Mouse (Mus musculus): ENCODE measurements at regions not wholly inside any gene's neighbourhood (a gene's known extent, or its start where the extent isn't known, plus 50 kb on each side); places are given as distances from the start of the nearest gene placed in this dataset.

GRCm38 (mm10) chr15:61441012-61441411, 518.2 kb upstream of the A1bg start:
- no peak overlapping the region for H3K4me3 ChIP-seq (ENCODE audit: low read depth, low read length)
- WGBS = 77% methylated on average over 2 of the region's 2 CpGs
- H3K27ac ChIP-seq (ENCODE audit: low read depth) = no peak overlapping the region
- no peaks in the 10 kb centered on the region for H3K36me3 ChIP-seq (replicated peaks; ENCODE audit: control insufficient read depth, insufficient read depth, low read length)
- no peaks in the 10 kb centered on the region for H3K27me3 ChIP-seq (ENCODE audit: control insufficient read depth, insufficient read depth, low read length)
- no peaks in the 10 kb centered on the region for H3K9me3 ChIP-seq (replicated peaks; ENCODE audit: control insufficient read depth, low read length)
- no peak overlapping the region for H3K4me2 ChIP-seq (ENCODE audit: low read depth, low read length)
- no peak for TF ChIP-seq EP300 (IDR thresholded peaks at IDR 0.05; ENCODE audit: low read depth)
- no peak for TF ChIP-seq CTCF (IDR thresholded peaks at IDR 0.05; ENCODE audit: low read depth)
- ATAC-seq (ENCODE audit: insufficient read depth, low read depth) (no peak), DNase-seq (ENCODE audit: low spot score) (no peak)
- no peaks in the 10 kb centered on the region for H3K4me1 ChIP-seq (ENCODE audit: control insufficient read depth, insufficient read depth)
- no peak overlapping the region for H3K9ac ChIP-seq (replicated peaks; ENCODE audit: low read depth, low read length)

- no peaks in the 10 kb centered on the region for H3K36me3 ChIP-seq (replicated peaks; ENCODE audit: control insufficient read depth, insufficient read depth, low read length)
- H3K27ac ChIP-seq (ENCODE audit: low read depth) = no peak overlapping the region
- H3K9ac ChIP-seq (replicated peaks; ENCODE audit: low read depth, low read length) = no peak overlapping the region
- no peaks in the 10 kb centered on the region for H3K27me3 ChIP-seq (ENCODE audit: control insufficient read depth, insufficient read depth, low read length)
- no peaks in the 10 kb centered on the region for H3K9me3 ChIP-seq (replicated peaks; ENCODE audit: control insufficient read depth, low read length)
- DNase-seq (ENCODE audit: low spot score) (no peak), ATAC-seq (ENCODE audit: insufficient read depth, low read depth) (no peak)
- TF ChIP-seq EP300 (IDR thresholded peaks at IDR 0.05; ENCODE audit: low read depth) = no peak
- TF ChIP-seq CTCF (IDR thresholded peaks at IDR 0.05; ENCODE audit: low read depth) = no peak
- no peak overlapping the region for H3K4me2 ChIP-seq (ENCODE audit: low read depth, low read length)
- no peak overlapping the region for H3K4me3 ChIP-seq (ENCODE audit: low read depth, low read length)
- no peaks in the 10 kb centered on the region for H3K4me1 ChIP-seq (ENCODE audit: control insufficient read depth, insufficient read depth)
- 58% methylated on average over 2 of the region's 2 CpGs for WGBS
Observed at GRCm38 (mm10) chr15:61440284-61440683, 517.5 kb upstream of the A1bg start.

- H3K27ac ChIP-seq (ENCODE audit: low read depth) = no peak overlapping the region
Observed at GRCm38 (mm10) chr15:61439623-61440170, 516.9 kb upstream of the A1bg start.

GRCm38 (mm10) chr15:61428818-61429415, 506.1 kb upstream of the A1bg start:
- Histone ChIP-seq H3K9me3 (replicated peaks; ENCODE audit: control insufficient read depth, low read length) (no peaks in the 10 kb centered on the region), H3K4me2 (ENCODE audit: low read depth, low read length) (no peak overlapping the region), H3K4me3 (ENCODE audit: low read depth, low read length) (no peak overlapping the region), H3K36me3 (replicated peaks; ENCODE audit: control insufficient read depth, insufficient read depth, low read length) (no peaks in the 10 kb centered on the region), H3K9ac (replicated peaks; ENCODE audit: low read depth, low read length) (no peak overlapping the region), H3K27me3 (ENCODE audit: control insufficient read depth, insufficient read depth, low read length) (no peaks in the 10 kb centered on the region), H3K27ac (ENCODE audit: low read depth) (no peak overlapping the region), H3K4me1 (ENCODE audit: control insufficient read depth, insufficient read depth) (no peaks in the 10 kb centered on the region)
- no peak for TF ChIP-seq EP300 (IDR thresholded peaks at IDR 0.05; ENCODE audit: low read depth)
- no peak for TF ChIP-seq CTCF (IDR thresholded peaks at IDR 0.05; ENCODE audit: low read depth)
- ATAC-seq (ENCODE audit: insufficient read depth, low read depth) = no peak
- DNase-seq (ENCODE audit: low spot score) = no peak
- WGBS = 66% methylated on average over 2 of the region's 2 CpGs

More at GRCm38 (mm10) chr15:61439623-61440170, 516.9 kb upstream of the A1bg start:
- Histone ChIP-seq H3K9me3 (replicated peaks; ENCODE audit: control insufficient read depth, low read length) (no peaks in the 10 kb centered on the region), H3K9ac (replicated peaks; ENCODE audit: low read depth, low read length) (no peak overlapping the region), H3K27me3 (ENCODE audit: control insufficient read depth, insufficient read depth, low read length) (no peaks in the 10 kb centered on the region), H3K4me1 (ENCODE audit: control insufficient read depth, insufficient read depth) (no peaks in the 10 kb centered on the region), H3K4me2 (ENCODE audit: low read depth, low read length) (no peak overlapping the region), H3K4me3 (ENCODE audit: low read depth, low read length) (no peak overlapping the region), H3K36me3 (replicated peaks; ENCODE audit: control insufficient read depth, insufficient read depth, low read length) (no peaks in the 10 kb centered on the region)
- no peak for DNase-seq (ENCODE audit: low spot score)
- 82% methylated on average over 2 of the region's 2 CpGs for WGBS
- no peak for ATAC-seq (ENCODE audit: insufficient read depth, low read depth)
- no peak for TF ChIP-seq EP300 (IDR thresholded peaks at IDR 0.05; ENCODE audit: low read depth)
- no peak for TF ChIP-seq CTCF (IDR thresholded peaks at IDR 0.05; ENCODE audit: low read depth)

- DNase-seq (ENCODE audit: low spot score) = no peak
- 77% methylated on average over 5 of the region's 5 CpGs for WGBS
- no peaks in the 10 kb centered on the region for H3K9me3 ChIP-seq (replicated peaks; ENCODE audit: control insufficient read depth, low read length)
- no peaks in the 10 kb centered on the region for H3K27me3 ChIP-seq (ENCODE audit: control insufficient read depth, insufficient read depth, low read length)
- no peaks in the 10 kb centered on the region for H3K36me3 ChIP-seq (replicated peaks; ENCODE audit: control insufficient read depth, insufficient read depth, low read length)
- H3K4me2 ChIP-seq (ENCODE audit: low read depth, low read length) = no peak overlapping the region
- TF ChIP-seq EP300 (IDR thresholded peaks at IDR 0.05; ENCODE audit: low read depth) = no peak
- TF ChIP-seq CTCF (IDR thresholded peaks at IDR 0.05; ENCODE audit: low read depth) = no peak
- H3K9ac ChIP-seq (replicated peaks; ENCODE audit: low read depth, low read length) = no peak overlapping the region
- ATAC-seq (ENCODE audit: insufficient read depth, low read depth) = no peak
- H3K4me3 ChIP-seq (ENCODE audit: low read depth, low read length) = no peak overlapping the region
- no peaks in the 10 kb centered on the region for H3K4me1 ChIP-seq (ENCODE audit: control insufficient read depth, insufficient read depth)
- no peak overlapping the region for H3K27ac ChIP-seq (ENCODE audit: low read depth)
Observed at GRCm38 (mm10) chr15:61422989-61423388, 500.2 kb upstream of the A1bg start.

GRCm38 (mm10) chr15:61417506-61417905, 494.7 kb upstream of the A1bg start:
- no peak overlapping the region for H3K27ac ChIP-seq (ENCODE audit: low read depth)
- DNase-seq (ENCODE audit: low spot score) (no peak), ATAC-seq (ENCODE audit: insufficient read depth, low read depth) (no peak)
- no peak overlapping the region for H3K4me3 ChIP-seq (ENCODE audit: low read depth, low read length)
- H3K9ac ChIP-seq (replicated peaks; ENCODE audit: low read depth, low read length) = no peak overlapping the region
- 65% methylated on average over 2 of the region's 2 CpGs for WGBS
- no peaks in the 10 kb centered on the region for H3K36me3 ChIP-seq (replicated peaks; ENCODE audit: control insufficient read depth, insufficient read depth, low read length)
- no peak for TF ChIP-seq EP300 (IDR thresholded peaks at IDR 0.05; ENCODE audit: low read depth)
- TF ChIP-seq CTCF (IDR thresholded peaks at IDR 0.05; ENCODE audit: low read depth) = no peak
- H3K9me3 ChIP-seq (replicated peaks; ENCODE audit: control insufficient read depth, low read length) = no peaks in the 10 kb centered on the region
- H3K4me1 ChIP-seq (ENCODE audit: control insufficient read depth, insufficient read depth) = no peaks in the 10 kb centered on the region
- no peak overlapping the region for H3K4me2 ChIP-seq (ENCODE audit: low read depth, low read length)
- H3K27me3 ChIP-seq (ENCODE audit: control insufficient read depth, insufficient read depth, low read length) = no peaks in the 10 kb centered on the region

Data from heart, postnatal 0 days (tissue).